Mouse (Mus musculus) layer of hippocampus, adult 9-10 months (tissue): ENCODE data around the gene Ppp3ca.

Experiments
- DNase-seq: peaks from one replicate; pipeline ENCODE4 v3.0.0; 2022; ENCODE audit warnings: low spot score

The Ppp3ca gene

DNA sequence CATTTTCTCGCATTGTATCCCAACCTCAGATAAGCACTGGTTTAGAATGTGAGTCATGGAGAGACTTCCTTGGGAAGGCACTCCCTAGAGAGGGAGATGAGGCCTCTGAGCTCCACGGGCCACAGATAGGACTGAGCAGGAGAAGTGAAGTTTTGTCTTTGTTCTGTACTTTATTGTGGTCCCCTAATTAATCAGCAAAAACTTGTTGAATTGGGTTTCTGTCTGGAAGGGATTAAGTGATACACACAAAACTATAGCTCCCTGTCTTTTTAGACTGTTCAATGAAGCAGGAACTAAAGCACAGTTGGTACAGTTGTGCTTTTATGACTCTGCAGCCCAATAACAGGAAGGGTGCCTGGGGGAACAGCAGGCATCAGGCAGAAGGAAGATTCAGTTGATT is 95.6 kb downstream of the Ppp3ca start:
- DNase-seq: no peak

DNA sequence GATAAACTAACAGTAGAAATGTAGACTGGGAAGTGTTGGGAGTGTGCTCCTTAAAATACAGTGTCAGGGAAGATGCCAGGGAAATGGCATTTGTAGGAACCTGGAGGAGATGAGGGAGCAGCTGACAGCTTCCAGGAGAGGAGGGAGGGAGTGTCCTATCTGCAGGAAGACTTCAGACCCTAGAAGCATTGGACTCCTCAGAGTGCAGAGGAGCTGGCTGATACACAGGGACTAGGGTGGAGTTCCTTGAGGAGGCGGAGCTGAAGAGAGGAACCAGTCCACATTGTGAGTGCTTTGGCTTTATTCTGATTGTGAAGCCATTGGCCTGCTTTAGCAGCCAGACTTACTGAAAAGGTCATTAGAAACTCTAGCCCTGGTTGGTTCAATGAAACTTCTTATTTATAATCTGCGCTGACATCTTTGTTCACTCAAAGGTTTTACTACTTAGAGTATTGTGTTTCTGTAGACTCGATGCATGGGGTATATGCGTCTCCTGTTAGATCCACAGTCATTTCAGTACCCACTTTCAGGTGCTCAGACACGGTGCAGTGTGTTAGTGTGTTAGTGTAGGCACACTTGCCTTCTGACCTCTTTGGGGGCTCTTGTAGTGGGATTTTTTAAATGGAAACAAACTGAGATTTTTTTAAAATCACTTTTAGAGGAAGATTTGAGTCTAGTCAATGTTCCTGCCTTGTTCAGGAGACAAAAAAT is 99.0 kb downstream of the Ppp3ca start:
- no peak for DNase-seq

DNA sequence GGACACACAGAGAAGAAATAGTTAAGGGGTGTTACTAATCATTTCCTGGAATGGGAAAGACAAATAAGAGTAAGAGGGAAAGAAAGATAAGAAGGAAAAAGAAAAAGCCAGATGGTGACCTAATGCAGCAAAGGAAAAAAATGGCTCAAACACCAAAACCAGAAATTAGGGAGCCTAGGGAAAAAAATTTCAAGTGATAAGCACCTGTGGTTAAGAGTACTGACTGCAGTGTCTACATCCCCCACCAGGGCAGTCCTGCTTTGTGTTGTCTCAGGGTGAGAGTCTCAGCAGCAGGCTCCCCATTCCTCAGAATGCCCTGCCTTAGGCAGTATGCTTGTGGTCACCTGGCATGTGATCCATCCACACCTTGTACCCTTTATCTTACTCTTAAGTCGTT is 99.6 kb downstream of the Ppp3ca start:
- DNase-seq: no peak

DNA sequence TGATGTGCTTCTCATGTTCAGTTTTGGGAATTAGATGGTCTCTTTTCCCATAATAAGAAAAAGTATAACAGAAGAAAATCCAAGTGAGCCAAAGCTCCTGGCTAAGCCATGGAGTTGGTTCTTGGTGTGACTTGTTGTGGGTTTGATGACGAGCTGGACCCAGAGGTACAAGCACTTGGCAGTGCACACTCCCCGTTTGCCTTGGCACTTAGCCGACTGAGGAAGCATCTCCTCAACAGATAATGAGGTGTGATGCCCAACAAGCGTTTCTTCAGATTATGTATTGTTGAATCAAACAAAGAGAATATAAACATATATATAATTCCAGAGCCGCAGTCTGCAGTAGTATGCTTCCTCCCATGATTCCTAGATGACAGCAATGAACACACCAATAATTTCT is 101.8 kb downstream of the Ppp3ca start:
- DNase-seq: no peak

DNA sequence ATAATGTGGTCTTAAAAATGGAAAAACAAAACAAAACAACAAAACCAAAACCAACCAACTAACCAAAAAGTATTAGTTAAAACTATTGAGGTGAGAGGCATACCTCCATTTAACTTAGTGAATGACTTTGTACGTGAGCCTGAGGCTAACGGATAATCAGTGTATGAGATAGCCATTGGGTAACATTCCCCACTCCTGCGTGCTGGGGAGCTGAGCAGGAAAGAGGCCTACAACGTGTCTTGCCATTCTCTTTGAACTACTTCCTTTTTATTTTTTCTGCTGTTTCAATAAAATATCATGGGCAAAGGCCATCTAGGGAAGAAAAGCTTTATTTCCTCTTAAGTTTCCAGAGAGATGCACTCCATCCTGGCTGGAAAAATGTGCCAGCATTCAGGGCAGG is 103.3 kb downstream of the Ppp3ca start:
- no peak for DNase-seq

DNA sequence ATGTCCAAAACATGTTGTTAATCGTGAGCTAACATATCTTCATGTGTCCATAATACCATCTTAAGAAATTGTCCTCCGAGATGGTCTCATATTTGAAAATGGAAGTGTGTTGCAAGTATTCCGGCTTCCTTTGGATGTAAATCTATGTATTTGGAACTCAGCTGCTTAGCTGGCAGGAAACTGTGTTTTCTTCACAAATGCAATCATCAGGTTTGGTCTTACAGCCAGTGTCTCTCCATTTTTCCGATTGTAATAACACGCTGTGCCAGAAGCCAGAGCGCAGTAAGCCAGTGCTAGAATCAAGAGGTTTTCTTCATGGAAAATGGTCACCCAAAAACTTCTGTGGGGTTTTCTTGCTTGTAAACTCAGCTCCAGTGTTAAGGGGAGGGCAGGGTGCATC is 104.3 kb downstream of the Ppp3ca start:
- no peak for DNase-seq

DNA sequence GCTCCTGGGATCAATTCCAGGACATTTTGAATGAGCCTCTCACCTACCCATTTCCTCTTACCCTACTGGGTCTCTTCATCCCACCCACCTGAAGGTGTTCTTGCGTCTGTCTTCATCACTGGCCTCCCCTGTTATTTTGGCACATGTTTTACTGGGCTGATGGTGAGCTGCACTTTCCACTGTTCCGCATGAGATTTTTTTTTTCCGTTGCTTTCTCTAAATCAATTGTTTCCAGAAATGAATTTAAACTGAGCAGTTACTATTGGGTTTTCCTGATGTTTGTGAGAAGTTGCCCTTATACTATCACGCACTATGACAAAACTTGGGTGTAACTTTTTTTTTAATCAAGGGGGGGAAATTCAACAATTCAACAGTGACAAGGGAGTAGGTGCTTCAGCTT is 106.6 kb downstream of the Ppp3ca start:
- DNase-seq: no peak

DNA sequence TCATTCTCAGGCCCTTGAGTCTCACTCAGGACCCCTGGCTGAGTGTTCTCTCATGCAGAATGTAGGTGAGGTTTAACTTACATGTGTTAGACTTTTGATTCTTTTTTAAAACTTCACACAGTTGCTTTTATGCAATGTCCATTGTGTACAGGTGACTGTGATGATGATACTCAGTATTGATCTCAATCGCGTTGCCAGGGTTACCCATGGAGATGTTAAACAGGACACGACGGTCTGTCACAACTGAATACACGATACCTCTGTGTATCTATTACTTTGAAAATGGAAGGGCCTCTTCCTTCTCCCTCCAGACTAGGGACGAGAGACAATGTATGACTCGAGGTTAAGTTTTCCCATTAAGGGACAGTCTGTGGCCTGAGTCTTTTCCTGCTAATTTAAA is 107.5 kb downstream of the Ppp3ca start:
- DNase-seq: no peak

DNA sequence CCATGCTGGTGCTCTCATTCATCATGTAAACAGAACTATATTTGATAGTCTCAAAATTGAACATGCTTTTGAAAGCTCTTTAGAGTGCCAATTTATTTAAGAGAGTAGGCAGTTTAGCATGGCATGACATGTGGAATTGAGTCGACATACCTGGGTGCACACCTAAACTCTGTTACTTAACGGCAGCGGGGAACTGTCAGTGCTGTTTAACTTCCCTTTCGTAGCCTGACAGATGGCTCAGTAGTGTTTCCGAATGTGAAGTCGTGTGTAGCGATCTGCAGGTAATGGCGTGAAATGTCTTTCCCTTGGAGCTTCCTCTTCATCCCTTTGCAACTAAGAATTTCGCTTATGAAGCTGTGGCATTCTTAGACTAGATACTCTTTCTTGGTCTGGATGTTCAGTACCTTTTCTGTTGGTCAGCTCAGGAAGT is 107.9 kb downstream of the Ppp3ca start:
- DNase-seq: no peak

DNA sequence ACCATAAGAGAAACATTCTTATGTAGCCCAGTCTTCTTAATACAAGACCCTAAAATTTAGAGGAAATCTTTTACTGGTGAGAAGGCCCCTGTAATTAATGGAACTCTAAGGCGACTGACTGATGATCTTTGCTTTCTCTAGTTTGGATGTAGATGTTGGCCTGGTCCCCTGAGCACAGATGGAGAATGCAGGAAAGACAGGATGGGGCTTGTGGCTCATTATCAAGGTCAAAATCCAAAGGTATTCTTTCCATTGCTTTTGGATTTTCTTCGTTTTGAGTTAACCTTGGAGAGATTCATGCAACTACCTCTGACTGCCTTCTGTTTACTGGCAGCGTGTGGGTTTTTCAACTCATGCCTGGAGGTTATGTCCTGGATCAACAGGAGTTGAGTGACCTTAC is 110.4 kb downstream of the Ppp3ca start:
- no peak for DNase-seq

DNA sequence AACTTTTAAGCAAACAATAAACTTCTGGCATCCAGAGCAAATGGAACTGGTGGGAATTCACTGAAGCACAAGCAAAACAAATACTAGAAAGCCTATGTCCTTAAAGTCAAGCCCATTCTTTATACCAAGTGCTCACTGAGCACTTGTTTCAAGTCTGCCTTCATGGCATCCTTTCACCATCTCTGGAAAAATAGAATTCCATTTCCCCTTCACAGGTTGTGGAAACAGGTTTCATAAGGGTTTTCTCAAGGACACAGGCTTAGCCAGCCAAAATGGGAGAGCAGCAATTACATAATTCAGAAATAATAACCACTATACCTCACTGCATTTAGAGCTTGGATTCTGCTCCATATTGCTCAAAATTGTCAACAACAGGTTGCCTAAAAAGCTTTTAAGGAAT is 112.1 kb downstream of the Ppp3ca start:
- DNase-seq: no peak

DNA sequence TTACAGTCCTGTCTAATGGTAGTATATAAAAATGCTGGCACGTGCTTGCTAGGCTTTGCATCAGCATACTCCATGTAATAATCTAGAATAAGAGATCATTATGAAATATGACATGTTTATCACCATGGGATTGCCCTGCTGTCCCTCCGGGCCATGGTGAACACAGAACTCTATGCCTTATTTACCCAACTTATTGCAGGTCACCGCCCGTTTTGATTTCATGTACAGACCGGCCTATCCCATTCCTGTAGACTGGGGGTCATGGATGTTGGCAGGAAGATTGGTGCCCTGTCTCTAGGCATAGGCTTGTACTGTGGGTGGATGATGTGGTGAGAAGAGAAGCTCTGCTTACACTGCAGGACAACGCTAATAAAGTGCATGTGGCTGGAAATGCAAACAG is 115.8 kb downstream of the Ppp3ca start:
- DNase-seq: no peak

DNA sequence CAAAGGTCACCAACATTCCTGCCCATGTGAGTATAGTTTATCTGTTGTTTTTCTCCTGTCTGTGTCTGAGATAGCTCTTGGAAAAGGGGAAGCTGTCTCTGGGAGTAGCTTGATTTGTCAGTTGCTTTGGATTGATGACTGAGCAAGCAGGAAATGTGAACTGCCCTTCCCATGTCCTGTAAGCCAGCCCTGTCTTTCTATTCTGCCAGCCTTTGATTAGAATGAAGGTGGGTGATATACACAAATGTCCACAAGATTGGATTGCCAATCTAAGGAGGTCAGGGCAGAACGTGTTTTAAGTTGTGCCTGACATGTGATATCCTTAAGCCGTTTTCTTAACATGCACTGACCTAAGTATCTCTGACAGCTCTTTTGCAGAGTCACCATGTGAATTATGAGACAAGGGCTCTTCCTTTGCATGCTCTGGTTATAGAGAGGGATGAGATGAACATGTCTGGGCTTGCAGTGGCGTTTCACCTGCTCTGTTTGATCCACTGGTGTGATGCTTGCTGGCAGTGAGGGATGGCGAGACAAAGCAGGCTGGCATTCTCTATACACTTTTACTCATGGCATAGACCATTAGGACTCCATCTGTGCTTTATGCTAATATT is 120.4 kb downstream of the Ppp3ca start:
- DNase-seq: no peak

DNA sequence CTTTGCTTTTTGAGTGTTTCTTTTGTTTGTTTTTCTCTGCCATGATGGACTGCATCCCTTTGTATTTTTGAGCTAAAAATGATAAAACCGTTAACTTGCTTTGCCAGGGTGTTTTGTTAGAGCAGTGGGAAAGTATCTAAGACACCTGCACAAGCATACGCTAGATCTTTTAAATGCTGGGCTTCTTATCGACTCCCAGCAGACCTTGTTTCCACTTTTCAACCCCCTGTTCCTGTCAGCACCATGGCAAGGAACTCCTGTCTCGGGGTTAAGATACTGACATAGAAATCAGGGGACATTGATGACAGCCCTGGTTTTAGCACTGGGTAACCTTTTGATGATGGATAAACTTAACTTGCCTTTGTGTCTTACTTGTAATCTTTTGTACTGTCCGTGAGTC is 121.5 kb downstream of the Ppp3ca start:
- no peak for DNase-seq

DNA sequence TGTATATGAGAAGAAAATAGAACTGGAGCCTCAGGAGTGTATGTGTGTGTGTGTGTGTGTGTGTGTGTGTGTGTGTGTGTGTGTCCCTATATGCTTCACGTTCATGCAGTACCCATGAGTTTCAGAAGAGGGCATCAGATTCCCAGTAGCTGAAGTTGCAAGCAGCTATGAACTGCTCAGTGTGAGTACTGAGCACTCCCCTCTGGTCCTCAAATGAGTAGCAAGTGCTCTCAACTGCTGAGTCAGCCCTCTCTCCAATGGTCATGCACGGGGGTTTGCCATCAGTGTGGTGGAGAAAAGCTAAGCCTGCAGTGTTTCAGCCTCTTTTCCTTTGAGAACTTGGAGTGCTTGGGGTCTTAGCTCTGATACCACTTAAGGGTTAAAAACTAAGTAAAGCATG is 122.0 kb downstream of the Ppp3ca start:
- no peak for DNase-seq

DNA sequence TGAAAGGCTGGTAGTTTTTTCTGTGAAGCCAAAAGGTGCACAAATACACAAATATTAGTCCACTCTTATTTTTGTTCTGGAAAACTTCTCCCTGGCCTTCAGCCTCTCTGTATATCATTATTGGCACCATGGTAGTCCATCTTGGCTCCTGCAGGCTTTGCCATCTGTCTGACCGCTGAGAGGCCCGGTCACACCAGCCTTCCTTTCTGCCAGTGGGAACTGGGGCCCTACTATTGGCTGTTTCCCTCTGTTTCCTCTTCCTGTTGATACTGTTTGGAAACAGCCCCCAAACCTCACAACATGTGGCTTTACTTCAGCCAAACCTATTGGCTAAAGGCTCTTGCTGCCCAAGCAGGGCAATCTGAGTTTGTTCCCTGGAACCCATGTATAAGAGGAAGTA is 123.5 kb downstream of the Ppp3ca start:
- DNase-seq: no peak

DNA sequence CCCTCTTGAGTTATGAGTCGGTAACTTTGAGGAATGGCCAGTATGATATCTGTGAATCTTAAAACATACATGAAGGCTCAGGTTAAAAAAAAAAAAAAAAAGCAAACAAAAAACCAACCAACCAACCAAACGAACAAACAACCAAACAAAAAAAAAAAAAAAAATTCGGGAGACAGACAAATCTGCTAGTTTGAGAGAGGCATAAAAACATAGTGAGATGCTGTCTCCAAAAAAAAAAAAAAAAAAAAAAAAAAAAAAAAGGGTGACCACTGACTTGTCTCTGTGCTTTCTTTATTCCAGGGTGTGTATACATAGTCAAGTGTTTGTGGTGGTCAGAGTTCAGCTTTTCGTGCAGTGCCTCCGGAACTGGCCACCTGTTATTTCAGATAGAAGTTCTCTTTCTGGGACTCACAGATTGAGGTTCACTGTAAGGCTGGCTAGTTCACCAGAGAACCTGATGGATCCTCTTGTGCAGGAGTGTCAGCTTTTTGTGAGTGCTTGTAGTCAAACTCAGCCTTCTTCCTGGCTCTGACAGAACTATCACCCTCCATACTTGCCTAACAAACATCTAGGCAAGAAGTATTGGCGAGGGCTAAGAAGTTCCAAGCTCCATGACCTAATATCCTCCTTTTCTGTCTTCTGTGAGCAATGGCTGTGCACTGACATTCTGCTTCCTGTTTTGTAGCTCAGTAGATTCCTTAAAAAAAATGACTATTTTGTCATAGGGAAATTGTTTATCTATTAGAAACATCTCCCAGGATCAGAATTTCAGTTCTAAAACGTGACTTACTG is 124.7 kb downstream of the Ppp3ca start:
- no peak for DNase-seq

DNA sequence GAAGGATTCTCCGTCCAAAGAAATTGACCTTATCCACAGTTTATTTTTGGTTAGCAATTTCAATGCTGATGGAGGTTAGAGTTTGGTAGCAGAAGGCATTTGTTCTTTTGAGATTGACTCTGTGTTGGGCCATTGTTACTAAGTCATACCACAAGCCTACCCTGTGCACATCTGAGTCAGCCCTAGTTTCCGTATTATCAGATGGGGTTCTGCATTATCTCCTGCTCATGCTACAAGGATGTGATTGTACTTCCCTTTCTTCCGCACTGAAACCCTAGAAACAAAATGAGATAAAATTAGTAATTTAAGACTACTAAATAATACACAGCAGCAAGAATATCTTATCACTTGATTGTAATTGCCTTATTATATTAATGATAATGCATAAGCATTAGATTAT is 129.0 kb downstream of the Ppp3ca start:
- DNase-seq: no peak

DNA sequence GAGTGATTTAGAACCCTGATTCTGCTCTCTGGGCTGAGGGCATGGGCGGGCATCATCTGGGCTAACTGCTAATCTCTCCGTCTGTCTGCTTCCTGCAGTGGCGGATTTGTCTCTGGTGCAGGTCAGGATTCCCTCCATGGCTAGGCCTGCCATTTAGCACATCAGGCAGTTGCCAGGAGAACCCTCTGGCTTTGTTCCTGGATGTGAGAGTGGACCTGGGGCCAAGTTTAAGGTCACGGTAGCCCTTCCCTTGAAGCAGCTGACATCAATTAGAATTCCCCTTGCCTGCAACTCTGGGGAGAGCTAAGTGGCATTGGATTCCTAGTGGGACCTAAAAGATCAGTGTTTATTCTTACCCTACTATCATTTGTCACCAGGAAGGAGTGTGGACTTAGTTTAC is 132.7 kb downstream of the Ppp3ca start:
- no peak for DNase-seq

DNA sequence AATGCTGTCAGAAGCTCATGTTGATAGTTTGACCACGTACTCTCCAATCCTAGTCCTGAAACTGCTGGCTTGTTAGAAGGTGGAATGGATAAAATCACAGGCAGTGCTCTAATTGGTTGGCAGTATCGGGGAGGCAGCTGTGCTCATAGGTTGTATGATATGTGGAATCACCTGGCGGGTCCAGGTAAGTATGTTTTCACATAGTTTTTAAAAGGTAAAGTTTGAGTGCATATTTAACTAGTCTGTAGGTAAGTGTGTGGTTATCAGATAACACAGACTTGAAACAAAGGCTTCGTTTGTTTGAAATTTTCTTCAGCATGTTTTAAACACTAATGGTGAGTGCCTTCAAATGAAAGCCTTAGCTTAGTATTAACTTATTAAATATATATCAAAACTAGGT is 136.0 kb downstream of the Ppp3ca start:
- DNase-seq: no peak

DNA sequence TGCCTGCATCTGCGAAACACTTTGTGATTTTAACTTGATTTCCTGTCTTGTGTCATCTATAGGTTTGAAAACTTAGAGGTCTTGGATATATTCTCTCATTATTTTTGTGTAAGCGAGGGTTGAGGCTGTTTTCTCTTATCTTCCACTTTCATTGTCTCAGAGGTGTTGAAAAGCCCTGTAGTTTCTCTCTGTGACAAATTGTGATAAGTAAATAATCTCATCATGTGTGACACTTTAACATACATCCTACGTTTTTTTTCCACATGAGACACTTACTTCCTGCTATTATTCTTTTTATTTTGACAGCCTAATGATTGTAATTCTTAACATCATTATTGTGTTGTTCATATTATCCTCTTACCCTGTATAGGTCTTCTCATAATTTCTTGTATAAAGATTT is 140.3 kb downstream of the Ppp3ca start:
- no peak for DNase-seq

DNA sequence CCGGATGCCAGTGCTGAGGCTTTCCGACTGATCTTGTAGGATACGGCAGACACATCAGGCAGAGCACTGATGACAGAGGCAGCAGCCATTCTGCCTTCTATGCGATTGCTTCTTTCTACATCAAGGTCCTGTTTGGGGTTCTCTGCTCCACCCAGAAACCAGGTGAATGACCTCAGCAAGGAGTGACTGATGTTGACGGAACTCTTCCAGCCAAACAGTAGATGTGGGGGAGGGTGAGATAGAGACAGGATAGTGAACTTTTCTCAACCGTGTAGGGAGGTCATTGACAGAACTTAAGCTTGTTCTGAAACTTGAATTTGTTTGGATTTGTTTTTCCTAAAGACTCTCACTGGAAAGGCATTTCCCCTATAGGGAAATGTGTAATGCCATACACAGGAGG is 142.2 kb downstream of the Ppp3ca start:
- no peak for DNase-seq

DNA sequence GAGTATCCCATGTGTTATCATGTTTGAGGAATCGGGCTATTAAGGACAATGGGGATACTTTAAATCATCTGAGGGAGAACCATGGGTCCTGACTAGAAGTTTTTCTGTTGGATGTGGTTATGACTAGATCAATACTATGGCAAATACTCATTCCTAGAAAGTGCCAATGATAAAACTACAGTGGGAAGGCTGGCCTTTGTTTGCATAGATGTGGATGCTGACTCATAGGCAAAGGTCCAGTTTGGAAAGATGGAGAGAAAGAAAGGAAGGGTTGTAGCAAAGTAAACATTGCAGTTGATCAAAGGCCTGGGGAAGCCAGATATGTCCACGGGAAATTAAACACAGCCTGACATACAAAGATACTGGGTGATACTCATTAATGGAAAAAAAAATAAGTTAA is 142.9 kb downstream of the Ppp3ca start:
- no peak for DNase-seq

DNA sequence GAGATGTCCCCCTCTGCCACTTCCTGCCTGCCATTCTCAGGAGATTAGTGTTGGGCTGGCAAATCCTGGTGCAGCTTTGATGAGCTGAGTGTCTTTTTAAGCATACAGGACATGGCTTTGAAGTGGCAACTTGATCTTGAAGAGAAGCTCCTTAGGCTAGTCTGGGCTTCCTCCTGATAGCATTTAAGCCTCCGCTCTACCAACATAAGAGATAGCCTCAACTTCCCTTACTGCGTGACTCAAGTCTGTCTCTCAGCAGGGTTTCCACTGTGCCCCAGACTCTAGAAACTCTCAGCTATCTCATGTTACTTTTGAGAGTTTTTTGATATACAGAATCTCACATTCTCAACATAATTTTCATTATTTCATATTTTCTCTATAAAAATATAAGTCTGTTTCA is 144.0 kb downstream of the Ppp3ca start:
- no peak for DNase-seq
